Mouse (Mus musculus) thymus, adult 18-20 months (tissue): Measurements from ENCODE around the gene Tldc2.

Source experiments
- DNase-seq, 2 experiments: peaks; one replicate each; pipeline ENCODE4 v3.0.0; 2022; ENCODE audit warnings: mixed read lengths in 2 of 2

The Tldc2 gene

DNA sequence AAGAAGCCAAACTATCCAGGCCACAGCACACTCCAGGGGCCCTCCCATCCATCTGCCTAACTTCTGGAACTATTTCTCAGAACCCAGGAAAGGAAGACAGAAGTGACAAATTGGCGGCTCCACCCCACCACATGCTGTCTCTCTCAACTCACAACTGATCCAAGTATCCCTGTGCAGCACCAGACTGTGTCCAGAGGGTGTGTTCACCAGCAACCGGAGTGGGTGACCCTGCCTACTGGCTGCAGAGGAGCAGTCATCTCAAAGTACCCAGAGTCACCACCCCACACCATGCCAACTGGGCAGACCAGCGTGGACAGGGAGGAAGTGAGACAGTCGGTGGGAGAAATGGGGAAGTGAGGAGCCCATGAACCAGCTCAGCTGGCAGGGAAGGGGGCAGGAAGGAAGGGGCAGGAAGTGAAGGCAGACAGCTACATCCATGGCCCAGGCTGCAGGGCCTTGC lies 23.6 kb upstream of the Tldc2 start:
- no peak for DNase-seq

GRCm38 (mm10) chr2:157064136-157064535 lies 22.7 kb upstream of the Tldc2 start:
- DNase-seq = no peak

- DNase-seq = no peak
Observed at GRCm38 (mm10) chr2:157064978-157065878, 21.6 kb upstream of the Tldc2 start.

- no peak for DNase-seq
Observed at GRCm38 (mm10) chr2:157065879-157066226, 21.0 kb upstream of the Tldc2 start.

DNA sequence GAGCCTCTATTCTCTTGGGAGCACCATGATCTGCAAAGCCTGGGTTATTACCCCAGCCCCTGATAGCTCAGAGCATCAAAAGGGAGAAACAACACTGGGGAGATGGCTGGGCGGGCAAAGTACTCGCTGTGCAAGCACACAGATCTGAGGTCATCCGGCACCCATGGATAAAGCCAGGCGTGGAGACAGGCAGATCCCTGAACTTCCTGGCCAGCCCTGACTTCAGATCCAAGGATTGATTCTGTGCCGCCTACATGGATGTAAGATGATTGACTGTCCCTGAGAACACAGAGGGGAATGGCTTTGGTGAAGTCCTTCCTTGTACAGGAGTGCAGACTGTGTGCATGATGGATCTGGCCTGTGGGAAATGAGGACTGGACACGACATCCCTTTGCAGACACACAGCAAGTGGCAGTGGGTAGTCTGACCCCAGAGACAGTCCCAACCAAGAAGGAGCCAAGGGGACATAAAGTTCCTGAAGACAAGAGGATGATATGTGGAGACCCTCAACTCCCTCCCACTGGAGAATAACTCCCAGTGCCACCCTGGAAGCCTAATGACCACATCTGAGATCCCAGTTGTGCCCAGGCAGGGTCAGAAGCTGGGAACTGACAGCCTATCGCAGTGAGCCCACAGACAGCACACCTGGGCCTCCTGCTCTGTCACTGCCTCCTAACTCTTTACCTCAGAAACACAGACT lies 20.0 kb upstream of the Tldc2 start:
- DNase-seq = no peak

- DNase-seq = no peak
Observed at GRCm38 (mm10) chr2:157068701-157069354, 18.0 kb upstream of the Tldc2 start.

GRCm38 (mm10) chr2:157069355-157069735 lies 17.5 kb upstream of the Tldc2 start:
- DNase-seq = no peak

DNA sequence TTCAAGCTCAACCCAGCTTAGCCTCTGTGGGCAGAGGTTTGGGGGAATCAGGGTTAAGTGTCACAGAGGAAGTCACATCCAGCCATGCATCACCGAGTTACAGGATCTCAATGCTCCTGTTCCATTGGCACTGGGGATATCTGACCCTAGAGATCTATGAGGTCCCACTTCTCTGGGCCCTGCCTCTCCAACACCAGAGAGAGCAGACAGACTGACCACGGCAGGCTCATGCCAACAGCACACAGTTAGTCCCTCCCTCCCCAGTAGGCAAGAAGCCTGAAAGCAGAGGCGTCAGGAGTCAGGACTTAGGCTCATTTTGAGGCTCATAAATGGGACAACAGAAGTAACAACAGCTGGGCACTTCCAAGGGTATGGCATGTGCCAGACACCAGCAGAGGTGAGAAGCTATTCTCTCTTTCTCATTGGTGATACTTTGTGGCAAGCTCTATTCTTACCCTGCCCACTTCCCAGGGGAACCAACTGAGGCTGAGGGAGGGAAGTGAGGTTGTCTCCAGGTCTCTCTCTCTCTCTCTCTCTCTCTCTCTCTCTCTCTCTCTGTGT lies 17.0 kb upstream of the Tldc2 start:
- no peak for DNase-seq

GRCm38 (mm10) chr2:157070365-157070764 lies 16.5 kb upstream of the Tldc2 start:
- DNase-seq = no peak

DNA sequence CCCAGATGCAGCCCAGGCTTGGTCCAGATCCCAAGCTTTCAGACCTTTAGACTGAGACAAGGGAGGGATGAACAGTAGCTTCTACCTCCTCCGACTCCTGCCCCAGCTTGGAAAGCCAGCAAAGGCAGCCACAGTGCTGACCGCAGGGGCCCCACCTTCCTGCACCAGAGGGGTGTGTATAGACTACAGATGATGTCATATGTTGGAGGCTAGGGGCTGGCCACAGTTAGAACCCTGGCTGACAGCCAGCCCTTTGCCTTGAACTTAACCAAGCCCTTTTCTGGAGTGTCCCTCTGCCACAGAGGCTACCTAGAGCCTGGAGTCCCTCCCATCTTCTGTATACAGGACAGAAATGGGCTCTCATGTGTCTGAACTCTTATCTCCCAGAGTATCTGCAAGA lies 15.3 kb upstream of the Tldc2 start:
- DNase-seq = no peak

GRCm38 (mm10) chr2:157072316-157072990 lies 14.4 kb upstream of the Tldc2 start:
- no peak for DNase-seq

DNA sequence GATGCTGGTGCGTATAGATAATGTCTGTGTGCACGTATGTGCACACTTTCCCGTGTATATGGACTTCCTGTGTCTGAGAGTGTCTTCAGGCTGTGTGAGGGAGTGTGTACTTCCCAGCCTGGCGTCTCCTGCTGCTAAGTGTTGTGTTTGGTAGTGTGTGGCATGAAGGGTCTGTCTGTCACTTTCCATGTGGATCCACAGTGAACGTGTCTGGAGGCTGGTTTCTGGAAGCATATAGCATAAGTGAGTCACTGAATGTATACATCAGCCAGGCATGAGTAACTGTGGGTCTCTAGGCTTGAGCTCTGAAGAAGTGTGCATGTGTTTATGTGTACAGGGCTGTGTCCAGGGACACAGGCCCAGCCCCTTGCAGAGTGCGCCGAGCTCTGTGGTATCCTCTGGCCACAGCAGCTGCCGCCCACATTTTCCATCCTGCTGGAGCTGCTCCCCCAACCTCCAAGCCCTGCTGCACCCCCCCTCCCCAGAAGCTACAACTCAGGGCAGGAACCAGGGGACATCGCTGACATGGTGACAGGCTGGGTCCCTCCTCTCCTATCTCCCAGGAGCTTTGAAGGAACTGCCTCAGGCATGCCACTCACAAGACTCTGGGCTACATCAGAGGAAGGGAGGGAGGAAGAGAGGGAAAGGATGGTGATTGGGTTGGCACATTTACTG lies 13.3 kb upstream of the Tldc2 start:
- no peak for DNase-seq

- no peak for DNase-seq
Observed at GRCm38 (mm10) chr2:157074186-157074724, 12.6 kb upstream of the Tldc2 start.

- DNase-seq = no peak
Observed at GRCm38 (mm10) chr2:157074772-157075171, 12.1 kb upstream of the Tldc2 start.

DNA sequence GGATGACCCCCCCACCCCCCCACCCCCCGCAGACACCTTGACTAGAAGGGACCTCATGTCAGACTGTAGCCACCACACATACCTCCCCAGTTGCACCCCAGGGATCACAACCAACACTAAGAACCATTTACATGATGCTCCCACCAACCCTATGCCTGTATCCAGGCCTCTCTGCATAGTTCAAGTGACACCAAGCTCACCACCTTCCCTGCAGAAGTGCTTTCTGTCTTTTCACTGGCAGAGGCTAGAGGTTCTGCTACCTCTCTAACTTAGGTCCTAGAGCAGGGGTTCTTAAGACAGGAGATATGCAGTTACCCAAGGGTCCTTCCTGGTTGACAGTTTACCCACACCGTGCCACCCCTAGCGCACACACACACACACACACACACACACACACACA lies 11.6 kb upstream of the Tldc2 start:
- no peak for DNase-seq

- no peak for DNase-seq
Observed at GRCm38 (mm10) chr2:157075685-157076084, 11.2 kb upstream of the Tldc2 start.

- DNase-seq = no peak
Observed at GRCm38 (mm10) chr2:157076585-157076984, 10.3 kb upstream of the Tldc2 start.

DNA sequence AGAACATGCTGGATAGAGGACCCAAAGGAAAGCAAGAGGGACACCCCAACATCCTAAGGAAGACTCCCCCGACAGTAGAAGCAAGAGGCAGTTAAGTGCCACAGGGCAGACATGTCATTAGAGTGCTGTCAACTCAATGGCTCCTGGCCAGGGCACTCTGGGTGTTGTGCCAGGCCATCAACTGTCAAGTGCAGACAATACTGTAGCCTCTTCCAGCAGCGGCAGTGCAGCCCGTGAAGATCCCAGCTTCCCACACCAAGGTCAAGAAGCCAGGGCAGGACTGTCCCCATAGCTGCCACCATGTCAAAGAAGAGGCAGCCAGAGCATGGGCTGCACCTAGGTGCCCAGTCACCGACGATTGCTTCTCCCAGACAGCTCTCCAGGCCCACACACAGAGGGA lies 9.7 kb upstream of the Tldc2 start:
- no peak for DNase-seq

GRCm38 (mm10) chr2:157077641-157078058 lies 9.2 kb upstream of the Tldc2 start:
- DNase-seq = peak in 1 of 2 experiments; percentile 35

DNA sequence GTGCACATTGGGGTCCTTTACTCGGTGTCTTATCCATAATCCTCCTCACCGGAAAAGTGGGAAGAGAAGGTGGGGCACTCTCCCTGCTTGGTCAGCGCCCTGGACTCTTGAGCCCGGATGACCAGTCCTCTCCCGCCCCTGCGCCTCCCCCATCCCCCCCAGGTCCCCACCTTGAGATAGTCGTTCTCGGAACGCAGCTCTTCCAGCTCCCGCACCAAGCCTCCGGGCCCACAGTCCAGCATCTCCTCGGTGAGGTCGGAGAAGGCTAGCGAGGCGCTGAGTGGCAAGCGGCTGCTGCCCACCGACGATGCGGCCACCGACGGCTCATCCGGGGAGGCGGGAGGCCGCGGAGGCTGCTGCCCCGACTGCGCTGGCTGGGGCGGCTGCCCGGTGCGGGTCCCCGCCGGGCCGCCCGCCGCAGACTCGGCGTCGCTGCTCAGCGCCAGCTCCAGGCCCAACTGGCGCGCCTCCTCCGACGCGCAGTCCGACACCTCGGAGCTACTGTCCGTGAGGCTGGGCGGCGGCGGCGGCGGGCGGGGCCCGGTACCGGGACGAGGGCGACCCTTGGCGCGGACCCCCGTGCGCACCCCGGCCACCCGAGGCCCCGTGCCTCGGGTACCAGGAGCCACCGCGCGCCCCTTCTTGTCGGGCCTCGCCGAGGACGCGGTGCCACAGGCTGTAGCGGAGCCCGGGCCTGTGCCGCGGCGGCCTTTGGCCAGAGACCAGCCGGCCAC lies 8.6 kb upstream of the Tldc2 start:
- DNase-seq = no peak
